Mouse (Mus musculus): ENCODE measurements around the gene Ar. TPM values are rescaled to one million over a fixed set of nuclear protein-coding genes. Genes with fewer than 3 reads are reported as not detected.
A peak's percentile ranks its signal among the peaks of the same experiment; 100 is the strongest.

The Ar gene
- polyA plus RNA-seq, 1 experiment, result 4.5 TPM

DNA sequence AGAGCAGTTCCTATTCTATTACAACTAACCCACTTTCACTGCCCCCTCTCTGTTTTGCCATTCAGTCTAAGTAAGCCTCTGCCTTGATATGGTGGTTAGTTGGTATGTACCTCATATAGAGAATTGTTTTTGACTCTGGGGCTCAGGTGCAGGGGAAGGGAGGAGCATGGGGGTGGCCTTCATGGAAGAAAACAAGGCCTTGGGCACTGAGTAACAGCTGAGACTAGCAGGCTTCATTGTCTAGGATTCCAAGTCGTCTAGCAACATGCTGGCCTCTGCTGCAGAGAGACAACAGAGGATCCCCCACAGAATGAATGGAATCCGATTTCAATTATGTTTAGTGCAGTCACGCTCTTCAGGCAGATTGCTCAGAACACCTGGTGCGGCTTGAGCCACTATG, 152.1 kb downstream of the Ar start:
- 58% methylated on average over 4 of the region's 4 CpGs for WGBS
- DNase-seq, result no peak
- Histone ChIP-seq H3K27me3 (replicated peaks; ENCODE audit: control insufficient read depth, insufficient read depth, low read length) (no peaks in the 10 kb centered on the region), H3K36me3 (ENCODE audit: control insufficient read depth, insufficient read depth, low read length) (no peaks in the 10 kb centered on the region), H3K4me3 (ENCODE audit: insufficient read depth, low read depth, low read length) (no peak overlapping the region), H3K4me1 (ENCODE audit: control insufficient read depth, insufficient read depth, low read length) (no peaks in the 10 kb centered on the region), H3K27ac (ENCODE audit: insufficient read depth, low read depth, low read length) (no peak overlapping the region)
- TF ChIP-seq POLR2A (IDR thresholded peaks at IDR 0.05; ENCODE audit: low read depth, low read length) (no peak), CTCF (conservative IDR thresholded peaks at IDR 0.05; ENCODE audit: insufficient read depth, insufficient read length, low read depth, low read length) (no peak)

DNA sequence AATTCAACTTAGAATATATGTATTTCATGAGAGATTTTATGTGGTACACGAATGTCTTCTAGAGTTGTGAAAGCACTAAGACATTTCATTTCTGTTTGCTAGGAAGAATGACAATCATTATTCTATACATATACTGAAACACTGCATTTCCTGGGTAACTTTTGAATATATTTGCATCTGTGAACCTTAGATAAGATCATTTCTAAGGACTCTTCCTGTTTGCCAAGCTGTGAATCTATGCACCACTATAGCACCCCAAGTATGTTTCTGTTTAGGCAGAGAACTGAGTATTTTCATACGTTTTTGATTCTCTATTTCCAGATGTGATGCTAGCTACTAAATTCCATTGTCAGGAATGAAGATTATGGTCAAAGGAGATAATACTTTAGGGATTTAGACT, 153.4 kb downstream of the Ar start:
- 80% methylated on average over 2 of the region's 2 CpGs for WGBS
- Histone ChIP-seq H3K4me3 (ENCODE audit: insufficient read depth, low read depth, low read length) (no peak overlapping the region), H3K36me3 (ENCODE audit: control insufficient read depth, insufficient read depth, low read length) (no peaks in the 10 kb centered on the region), H3K4me1 (ENCODE audit: control insufficient read depth, insufficient read depth, low read length) (no peaks in the 10 kb centered on the region), H3K27ac (ENCODE audit: insufficient read depth, low read depth, low read length) (no peak overlapping the region), H3K27me3 (replicated peaks; ENCODE audit: control insufficient read depth, insufficient read depth, low read length) (no peaks in the 10 kb centered on the region)
- DNase-seq, result no peak
- TF ChIP-seq CTCF (conservative IDR thresholded peaks at IDR 0.05; ENCODE audit: insufficient read depth, insufficient read length, low read depth, low read length), result no peak
- no peak for TF ChIP-seq POLR2A (IDR thresholded peaks at IDR 0.05; ENCODE audit: low read depth, low read length)

DNA sequence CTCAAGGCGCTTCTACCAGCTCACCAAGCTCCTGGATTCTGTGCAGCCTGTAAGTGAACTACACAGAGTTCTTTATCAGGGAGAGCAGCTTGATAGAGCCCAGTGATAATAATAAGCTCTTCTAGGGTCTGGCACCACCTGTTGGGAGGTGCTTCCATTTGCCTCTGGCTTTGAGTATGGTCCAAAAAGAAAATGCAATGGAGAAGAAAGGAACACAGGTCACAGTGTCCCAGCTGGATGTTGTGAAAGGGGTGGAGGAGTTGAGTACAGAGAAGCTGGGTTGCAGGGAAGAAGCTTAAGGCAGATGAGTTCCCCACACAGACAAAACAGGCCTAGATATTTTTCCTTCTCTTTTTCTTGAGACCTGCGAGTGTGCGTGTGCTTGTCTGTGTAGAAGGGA, 167.4 kb downstream of the Ar start:
- TF ChIP-seq CTCF (conservative IDR thresholded peaks at IDR 0.05; ENCODE audit: insufficient read depth, insufficient read length, low read depth, low read length), result no peak
- TF ChIP-seq POLR2A (IDR thresholded peaks at IDR 0.05; ENCODE audit: low read depth, low read length), result no peak
- DNase-seq, result no peak
- H3K4me3 ChIP-seq (ENCODE audit: insufficient read depth, low read depth, low read length), result no peak overlapping the region
- no peaks in the 10 kb centered on the region for H3K36me3 ChIP-seq (ENCODE audit: control insufficient read depth, insufficient read depth, low read length)
- no peaks in the 10 kb centered on the region for H3K27me3 ChIP-seq (replicated peaks; ENCODE audit: control insufficient read depth, insufficient read depth, low read length)
- 99% methylated on average over 3 of the region's 3 CpGs for WGBS
- H3K4me1 ChIP-seq (ENCODE audit: control insufficient read depth, insufficient read depth, low read length), result no peaks in the 10 kb centered on the region
- H3K27ac ChIP-seq (ENCODE audit: insufficient read depth, low read depth, low read length), result no peak overlapping the region

DNA sequence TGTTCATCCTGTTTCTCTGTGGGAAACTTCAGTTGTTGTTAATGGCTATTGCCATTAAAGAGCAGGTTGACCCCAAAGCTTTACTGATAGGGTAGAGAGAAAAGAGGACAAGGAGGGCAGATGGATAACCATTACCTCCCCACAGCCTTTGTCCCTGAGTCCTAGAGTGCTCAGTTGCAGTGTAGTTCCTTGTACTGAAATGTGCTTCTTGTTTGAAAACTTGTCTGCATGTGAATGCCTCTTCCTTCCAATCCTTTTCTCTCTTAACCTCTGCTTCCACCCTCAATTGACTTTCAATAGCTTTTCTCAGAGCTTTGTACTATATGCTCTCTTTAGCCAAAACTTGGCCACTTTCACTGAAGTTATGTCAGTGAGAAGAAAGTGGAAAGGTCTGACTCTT, 168.9 kb downstream of the Ar start:
- Histone ChIP-seq H3K4me3 (ENCODE audit: insufficient read depth, low read depth, low read length) (no peak overlapping the region), H3K27me3 (replicated peaks; ENCODE audit: control insufficient read depth, insufficient read depth, low read length) (no peaks in the 10 kb centered on the region), H3K4me1 (ENCODE audit: control insufficient read depth, insufficient read depth, low read length) (no peaks in the 10 kb centered on the region), H3K36me3 (ENCODE audit: control insufficient read depth, insufficient read depth, low read length) (no peaks in the 10 kb centered on the region), H3K27ac (ENCODE audit: insufficient read depth, low read depth, low read length) (no peak overlapping the region)
- TF ChIP-seq CTCF (conservative IDR thresholded peaks at IDR 0.05; ENCODE audit: insufficient read depth, insufficient read length, low read depth, low read length) (no peak), POLR2A (IDR thresholded peaks at IDR 0.05; ENCODE audit: low read depth, low read length) (no peak)
- no peak for DNase-seq

DNA sequence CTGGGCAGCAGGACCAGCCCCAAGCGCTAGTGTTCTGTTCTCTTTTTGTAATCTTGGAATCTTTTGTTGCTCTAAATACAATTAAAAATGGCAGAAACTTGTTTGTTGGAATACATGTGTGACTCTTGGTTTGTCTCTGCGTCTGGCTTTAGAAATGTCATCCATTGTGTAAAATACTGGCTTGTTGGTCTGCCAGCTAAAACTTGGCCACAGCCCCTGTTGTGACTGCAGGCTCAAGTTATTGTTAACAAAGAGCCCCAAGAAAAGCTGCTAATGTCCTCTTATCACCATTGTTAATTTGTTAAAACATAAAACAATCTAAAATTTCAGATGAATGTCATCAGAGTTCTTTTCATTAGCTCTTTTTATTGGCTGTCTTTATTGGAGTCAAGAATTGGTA, 174.5 kb downstream of the Ar start:
- TF ChIP-seq CTCF (conservative IDR thresholded peaks at IDR 0.05; ENCODE audit: insufficient read depth, insufficient read length, low read depth, low read length) (no peak), POLR2A (IDR thresholded peaks at IDR 0.05; ENCODE audit: low read depth, low read length) (no peak)
- 79% methylated on average over 2 of the region's 2 CpGs for WGBS
- H3K27ac ChIP-seq (ENCODE audit: insufficient read depth, low read depth, low read length), result no peak overlapping the region
- DNase-seq, result no peak
- no peaks in the 10 kb centered on the region for H3K36me3 ChIP-seq (ENCODE audit: control insufficient read depth, insufficient read depth, low read length)
- no peaks in the 10 kb centered on the region for H3K4me1 ChIP-seq (ENCODE audit: control insufficient read depth, insufficient read depth, low read length)
- no peaks in the 10 kb centered on the region for H3K27me3 ChIP-seq (replicated peaks; ENCODE audit: control insufficient read depth, insufficient read depth, low read length)
- H3K4me3 ChIP-seq (ENCODE audit: insufficient read depth, low read depth, low read length), result no peak overlapping the region

DNA sequence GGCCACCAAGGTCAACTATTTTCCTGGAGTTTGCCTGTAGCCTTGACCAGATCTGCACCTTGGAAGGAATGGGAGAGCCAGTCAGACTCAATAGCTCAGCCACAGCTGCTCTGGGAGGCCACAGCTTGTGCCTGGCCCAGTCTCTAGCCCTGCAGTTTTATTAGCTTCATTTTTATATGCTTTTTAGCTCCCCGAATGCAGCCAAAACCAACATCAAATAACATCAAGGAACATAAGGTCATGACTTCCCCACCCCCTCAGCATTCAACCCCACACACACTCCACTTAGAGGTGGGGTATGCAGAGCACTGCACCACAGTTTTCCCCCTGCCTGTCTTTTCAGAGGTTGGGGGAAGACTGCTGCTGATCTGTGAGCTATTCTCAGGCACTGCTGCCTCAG, 198.9 kb downstream of the Ar start:
- H3K36me3 ChIP-seq (ENCODE audit: control insufficient read depth, insufficient read depth, low read length), result no peaks in the 10 kb centered on the region
- DNase-seq, result peak; percentile 28
- H3K4me3 ChIP-seq (ENCODE audit: insufficient read depth, low read depth, low read length), result no peak overlapping the region
- no peaks in the 10 kb centered on the region for H3K27me3 ChIP-seq (replicated peaks; ENCODE audit: control insufficient read depth, insufficient read depth, low read length)
- WGBS, result 50% methylated on average over 1 of the region's 1 CpGs
- no peaks in the 10 kb centered on the region for H3K4me1 ChIP-seq (ENCODE audit: control insufficient read depth, insufficient read depth, low read length)
- TF ChIP-seq POLR2A (IDR thresholded peaks at IDR 0.05; ENCODE audit: low read depth, low read length) (no peak), CTCF (conservative IDR thresholded peaks at IDR 0.05; ENCODE audit: insufficient read depth, insufficient read length, low read depth, low read length) (no peak)
- H3K27ac ChIP-seq (ENCODE audit: insufficient read depth, low read depth, low read length), result peak overlapping the region; percentile 68

DNA sequence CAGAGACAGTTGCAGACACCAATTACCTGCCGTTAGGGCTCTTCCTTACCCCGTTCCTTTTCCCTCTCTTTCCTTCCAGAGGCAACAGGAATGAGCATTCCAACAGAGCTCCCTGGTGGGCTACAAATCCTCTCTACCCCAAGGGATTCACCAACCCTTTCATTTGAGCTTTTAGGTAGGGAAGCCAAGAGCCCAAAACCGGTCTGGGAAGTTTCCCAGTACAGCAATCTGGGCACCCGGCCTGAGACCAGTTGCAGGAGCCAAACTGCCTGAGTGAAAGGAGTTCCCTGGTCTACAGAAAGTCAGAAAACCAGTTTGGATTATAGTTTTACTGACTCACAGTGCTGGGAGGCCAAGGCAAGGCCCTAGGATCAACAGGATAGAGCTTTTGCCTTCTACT, 199.5 kb downstream of the Ar start:
- no peak for TF ChIP-seq CTCF (conservative IDR thresholded peaks at IDR 0.05; ENCODE audit: insufficient read depth, insufficient read length, low read depth, low read length)
- peak overlapping the region; percentile 39 for H3K27ac ChIP-seq (ENCODE audit: insufficient read depth, low read depth, low read length)
- 45% methylated on average over 4 of the region's 4 CpGs for WGBS
- H3K4me1 ChIP-seq (ENCODE audit: control insufficient read depth, insufficient read depth, low read length), result no peaks in the 10 kb centered on the region
- no peaks in the 10 kb centered on the region for H3K36me3 ChIP-seq (ENCODE audit: control insufficient read depth, insufficient read depth, low read length)
- no peak overlapping the region for H3K4me3 ChIP-seq (ENCODE audit: insufficient read depth, low read depth, low read length)
- no peaks in the 10 kb centered on the region for H3K27me3 ChIP-seq (replicated peaks; ENCODE audit: control insufficient read depth, insufficient read depth, low read length)
- peak; percentile 46 for DNase-seq
